Mouse (Mus musculus) embryonic fibroblast, embryonic 13.5 days (primary cell): ENCODE results near the gene Rps19.

Source experiments
- CTCF ChIP-seq: IDR thresholded peaks from 2 replicates; pipeline ENCODE4 v1.5.1; 2011; ENCODE audit warnings: mild to moderate bottlenecking, control low read depth, low read length, moderate library complexity, borderline replicate concordance; ENCODE audit not compliant: insufficient read depth
- POLR2A ChIP-seq: IDR thresholded peaks from 2 replicates; pipeline ENCODE4 v1.6.1; 2011; ENCODE audit warnings: low read depth, mild to moderate bottlenecking, control low read depth, low read length, moderate library complexity

- TF ChIP-seq POLR2A (no peak), CTCF (no peak)
Observed at GRCm38 (mm10) chr7:24901842-24902241, 17.7 kb downstream of the Rps19 start.
